Mouse (Mus musculus): ENCODE measurements around the gene Acmsd. TPM values are rescaled to one million over a fixed set of nuclear protein-coding genes. Genes with fewer than 3 reads are reported as not detected.

Gene Acmsd
- polyA plus RNA-seq, 1 experiment from 2014 or later: 8.5 TPM

GRCm38 (mm10) chr1:127778611-127779010 lies 49.4 kb downstream of the Acmsd start:
- no peak overlapping the region for H3K27ac ChIP-seq
- H3K9ac ChIP-seq: 0 out of 2 replicates have a peak overlapping the region, but pooled peaks have one; percentile 17
- H3K27me3 ChIP-seq (replicated peaks): no peaks in the 10 kb centered on the region
- ATAC-seq: no peak
- 0 out of 2 replicates have a peak overlapping the region, but pooled peaks have one; percentile 7 for H3K4me2 ChIP-seq
- H3K4me3 ChIP-seq: no peak overlapping the region
- H3K36me3 ChIP-seq: peaks cover 47% of the 10 kb centered on the region
- H3K9me3 ChIP-seq (replicated peaks): no peaks in the 10 kb centered on the region
- peaks cover 71% of the 10 kb centered on the region for H3K4me1 ChIP-seq
- 77% methylated on average over 3 of the region's 3 CpGs for WGBS (ENCODE audit: insufficient replicate concordance)

- peak; percentile 61; the same call in 1 of the 2 replicates for ATAC-seq
- Histone ChIP-seq H3K4me1 (peaks cover 75% of the 10 kb centered on the region), H3K36me3 (peaks cover 56% of the 10 kb centered on the region), H3K9ac (0 out of 2 replicates have a peak overlapping the region, but pooled peaks have one; percentile 17), H3K4me3 (peak overlapping the region; percentile 17), H3K27me3 (replicated peaks) (no peaks in the 10 kb centered on the region), H3K4me2 (peak overlapping the region; percentile 31), H3K9me3 (replicated peaks) (no peaks in the 10 kb centered on the region), H3K27ac (no peak overlapping the region)
- WGBS (ENCODE audit: insufficient replicate concordance): 5% methylated on average over 3 of the region's 3 CpGs
Observed at GRCm38 (mm10) chr1:127780142-127780541, 50.9 kb downstream of the Acmsd start.

- H3K9ac ChIP-seq: peak overlapping the region; percentile 9; the same call in 1 of the 2 replicates
- peaks cover 80% of the 10 kb centered on the region for H3K4me1 ChIP-seq
- peak overlapping the region; percentile 32; the same call in 1 of the 2 replicates for H3K4me2 ChIP-seq
- no peak overlapping the region for H3K4me3 ChIP-seq
- whole genome bisulfite sequencing (ENCODE audit: insufficient replicate concordance): 36% methylated on average over 2 of the region's 2 CpGs
- ATAC-seq: no peak
- peaks cover 56% of the 10 kb centered on the region for H3K36me3 ChIP-seq
- H3K27me3 ChIP-seq (replicated peaks): no peaks in the 10 kb centered on the region
- H3K27ac ChIP-seq: no peak overlapping the region
- H3K9me3 ChIP-seq (replicated peaks): no peaks in the 10 kb centered on the region
Observed at GRCm38 (mm10) chr1:127780849-127781248, 51.6 kb downstream of the Acmsd start.

- no peak overlapping the region for H3K4me3 ChIP-seq
- H3K27me3 ChIP-seq (replicated peaks): no peaks in the 10 kb centered on the region
- no peak overlapping the region for H3K4me2 ChIP-seq
- H3K9ac ChIP-seq: no peak overlapping the region
- H3K27ac ChIP-seq: no peak overlapping the region
- peaks cover 65% of the 10 kb centered on the region for H3K4me1 ChIP-seq
- no peak for ATAC-seq
- H3K36me3 ChIP-seq: peaks cover 36% of the 10 kb centered on the region
- no peaks in the 10 kb centered on the region for H3K9me3 ChIP-seq (replicated peaks)
Observed at GRCm38 (mm10) chr1:127783862-127784261, 54.6 kb downstream of the Acmsd start.

- H3K4me3 ChIP-seq: no peak overlapping the region
- WGBS (ENCODE audit: insufficient replicate concordance): 46% methylated on average over 1 of the region's 1 CpGs
- peaks cover 56% of the 10 kb centered on the region for H3K4me1 ChIP-seq
- no peak overlapping the region for H3K27ac ChIP-seq
- H3K27me3 ChIP-seq (replicated peaks): no peaks in the 10 kb centered on the region
- H3K36me3 ChIP-seq: peaks cover 29% of the 10 kb centered on the region
- no peak for ATAC-seq
- no peak overlapping the region for H3K9ac ChIP-seq
- H3K4me2 ChIP-seq: no peak overlapping the region
- H3K9me3 ChIP-seq (replicated peaks): no peaks in the 10 kb centered on the region
Observed at GRCm38 (mm10) chr1:127785882-127786281, 56.7 kb downstream of the Acmsd start.

GRCm38 (mm10) chr1:127788943-127789342 lies 59.7 kb downstream of the Acmsd start:
- Histone ChIP-seq H3K4me2 (no peak overlapping the region), H3K27me3 (replicated peaks) (no peaks in the 10 kb centered on the region), H3K9me3 (replicated peaks) (no peaks in the 10 kb centered on the region), H3K4me1 (peaks cover 34% of the 10 kb centered on the region), H3K36me3 (peaks cover 33% of the 10 kb centered on the region), H3K4me3 (no peak overlapping the region), H3K9ac (no peak overlapping the region), H3K27ac (no peak overlapping the region)
- no peak for ATAC-seq
- WGBS (ENCODE audit: insufficient replicate concordance): 75% methylated on average over 6 of the region's 6 CpGs

GRCm38 (mm10) chr1:127793459-127793858 lies 64.2 kb downstream of the Acmsd start:
- Histone ChIP-seq H3K9me3 (replicated peaks) (no peaks in the 10 kb centered on the region), H3K36me3 (peaks cover 60% of the 10 kb centered on the region), H3K27me3 (replicated peaks) (no peaks in the 10 kb centered on the region), H3K4me2 (no peak overlapping the region), H3K9ac (no peak overlapping the region), H3K4me3 (no peak overlapping the region), H3K27ac (no peak overlapping the region), H3K4me1 (peaks cover 19% of the 10 kb centered on the region)
- 90% methylated on average over 1 of the region's 1 CpGs for WGBS (ENCODE audit: insufficient replicate concordance)
- ATAC-seq: no peak

- 87% methylated on average over 6 of the region's 6 CpGs for WGBS (ENCODE audit: insufficient replicate concordance)
- no peak overlapping the region for H3K27ac ChIP-seq
Observed at GRCm38 (mm10) chr1:127795087-127795769, 66.0 kb downstream of the Acmsd start.

GRCm38 (mm10) chr1:127796341-127796740 lies 67.1 kb downstream of the Acmsd start:
- WGBS (ENCODE audit: insufficient replicate concordance): 68% methylated on average over 4 of the region's 4 CpGs
- peaks cover 7% of the 10 kb centered on the region; the same call in 1 of the 2 replicates for H3K4me1 ChIP-seq
- H3K4me2 ChIP-seq: no peak overlapping the region
- H3K36me3 ChIP-seq: peaks cover 79% of the 10 kb centered on the region
- H3K9me3 ChIP-seq (replicated peaks): no peaks in the 10 kb centered on the region
- ATAC-seq: no peak
- no peaks in the 10 kb centered on the region for H3K27me3 ChIP-seq (replicated peaks)
- no peak overlapping the region for H3K9ac ChIP-seq
- H3K27ac ChIP-seq: no peak overlapping the region
- H3K4me3 ChIP-seq: no peak overlapping the region

More at GRCm38 (mm10) chr1:127795087-127795769, 66.0 kb downstream of the Acmsd start:
- no peak overlapping the region for H3K4me2 ChIP-seq
- H3K27me3 ChIP-seq (replicated peaks): no peaks in the 10 kb centered on the region
- H3K9ac ChIP-seq: no peak overlapping the region
- peaks cover 7% of the 10 kb centered on the region; the same call in 1 of the 2 replicates for H3K4me1 ChIP-seq
- no peak for ATAC-seq
- peaks cover 72% of the 10 kb centered on the region for H3K36me3 ChIP-seq
- H3K4me3 ChIP-seq: no peak overlapping the region
- no peaks in the 10 kb centered on the region for H3K9me3 ChIP-seq (replicated peaks)

GRCm38 (mm10) chr1:127796752-127797151 lies 67.5 kb downstream of the Acmsd start:
- Histone ChIP-seq H3K9ac (no peak overlapping the region), H3K4me2 (no peak overlapping the region), H3K9me3 (replicated peaks) (no peaks in the 10 kb centered on the region), H3K27me3 (replicated peaks) (no peaks in the 10 kb centered on the region), H3K36me3 (peaks cover 79% of the 10 kb centered on the region), H3K4me3 (no peak overlapping the region), H3K27ac (no peak overlapping the region), H3K4me1 (peaks cover 7% of the 10 kb centered on the region; the same call in 1 of the 2 replicates)
- 65% methylated on average over 1 of the region's 1 CpGs for WGBS (ENCODE audit: insufficient replicate concordance)
- ATAC-seq: no peak

- no peaks in the 10 kb centered on the region for H3K9me3 ChIP-seq (replicated peaks)
- 84% methylated on average over 8 of the region's 8 CpGs for WGBS (ENCODE audit: insufficient replicate concordance)
- H3K4me3 ChIP-seq: no peak overlapping the region
- no peaks in the 10 kb centered on the region for H3K27me3 ChIP-seq (replicated peaks)
- no peak overlapping the region for H3K4me2 ChIP-seq
- ATAC-seq: no peak
- peaks cover 84% of the 10 kb centered on the region for H3K36me3 ChIP-seq
- no peak overlapping the region for H3K9ac ChIP-seq
- no peaks in the 10 kb centered on the region for H3K4me1 ChIP-seq
- H3K27ac ChIP-seq: no peak overlapping the region
Observed at GRCm38 (mm10) chr1:127802916-127803315, 73.7 kb downstream of the Acmsd start.

GRCm38 (mm10) chr1:127808671-127809070 lies 79.5 kb downstream of the Acmsd start:
- no peak overlapping the region for H3K4me3 ChIP-seq
- no peak for ATAC-seq
- peaks cover 37% of the 10 kb centered on the region for H3K36me3 ChIP-seq
- H3K9ac ChIP-seq: no peak overlapping the region
- WGBS (ENCODE audit: insufficient replicate concordance): 92% methylated on average over 7 of the region's 7 CpGs
- no peak overlapping the region for H3K4me2 ChIP-seq
- H3K4me1 ChIP-seq: no peaks in the 10 kb centered on the region; the same call in 1 of the 2 replicates
- H3K9me3 ChIP-seq (replicated peaks): no peaks in the 10 kb centered on the region
- H3K27ac ChIP-seq: no peak overlapping the region
- no peaks in the 10 kb centered on the region for H3K27me3 ChIP-seq (replicated peaks)
